Mouse (Mus musculus) frontal cortex, adult (tissue): ENCODE data around the gene Pip5k1a.
"Not testable (repeated sequence)": the region's sequence is repeated elsewhere in the genome, so short reads cannot be mapped to it uniquely, and the experiment has no call there.

ENCODE experiments used
- ATAC-seq: cut with Nextera tagmentation; 2 replicates; pipeline ENCODE4 v1.9.2; 2017; ENCODE audit warnings: mild to moderate bottlenecking, moderate library complexity, mixed read lengths; ENCODE audit not compliant: low TSS enrichment

Pip5k1a gene

GRCm38 (mm10) chr3:95042166-95042837, 64.4 kb downstream of the Pip5k1a start, which contains the start of gene Psmd4:
Gene Psmd4 (minus strand): TSS chr3:95042614.
- peak; percentile 99 for ATAC-seq

- ATAC-seq: no peak
Observed at GRCm38 (mm10) chr3:95041625-95042024, 65.1 kb downstream of the Pip5k1a start.

DNA sequence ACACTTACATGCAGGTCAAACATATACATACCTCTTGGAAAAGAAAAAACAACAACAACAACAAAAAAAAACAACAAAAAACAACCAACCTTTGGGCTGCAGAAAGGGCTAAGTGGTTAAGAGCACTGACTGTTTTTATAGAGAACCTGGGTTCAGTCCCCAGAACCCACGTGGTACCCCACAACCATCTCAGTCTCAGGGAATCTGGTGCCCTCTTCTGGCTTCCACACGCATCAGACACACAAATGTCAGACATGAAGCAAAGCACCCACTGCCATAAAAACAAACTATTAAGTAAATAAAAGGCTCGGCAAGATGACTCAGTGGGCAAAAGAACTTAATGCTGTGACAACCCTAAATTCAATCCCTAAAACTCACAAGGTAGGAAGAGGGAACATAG, 76.8 kb downstream of the Pip5k1a start:
- ATAC-seq: no peak

DNA sequence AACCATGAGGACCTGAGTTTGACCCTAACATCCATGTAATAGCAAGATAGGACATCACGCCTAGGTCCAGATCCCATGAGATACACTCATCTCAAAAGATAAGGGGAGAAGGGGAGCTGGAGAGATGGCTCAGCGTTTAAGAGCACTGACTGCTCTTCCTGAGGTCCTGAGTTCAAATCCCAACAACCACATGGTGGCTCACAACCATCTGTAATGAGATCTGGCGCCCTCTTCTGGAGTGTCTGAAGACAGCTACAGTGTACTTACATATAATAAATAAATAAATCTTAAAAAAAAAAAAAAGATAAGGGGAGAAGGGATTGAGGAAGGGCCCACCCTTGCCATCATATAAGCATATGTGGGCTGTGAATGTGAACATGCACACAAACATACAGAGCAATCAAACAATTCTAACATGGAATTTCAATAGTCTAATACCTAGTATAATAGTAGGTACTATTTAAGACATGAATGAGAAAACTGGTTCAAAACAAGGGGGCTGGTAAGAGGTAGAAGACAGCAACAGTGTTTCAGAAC, 77.4 kb downstream of the Pip5k1a start:
- ATAC-seq: not testable (repeated sequence)

DNA sequence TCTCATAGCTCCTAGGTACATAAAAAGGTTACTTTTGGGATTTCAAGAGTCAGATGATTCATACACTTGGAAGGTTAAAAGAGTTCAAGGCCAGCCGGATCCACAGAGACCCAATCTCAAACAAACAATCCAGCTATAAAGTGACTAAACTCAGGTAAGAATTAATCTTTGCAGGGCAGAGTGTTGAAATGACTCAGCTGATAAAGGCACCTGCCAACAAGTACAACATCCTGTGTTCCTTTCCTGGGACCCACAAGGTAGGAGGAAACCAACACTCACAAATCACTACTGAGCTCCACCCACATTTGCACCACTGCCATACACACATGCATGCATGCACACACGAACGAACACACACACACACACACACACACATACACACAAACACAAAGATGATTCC, 78.1 kb downstream of the Pip5k1a start:
- no peak for ATAC-seq

DNA sequence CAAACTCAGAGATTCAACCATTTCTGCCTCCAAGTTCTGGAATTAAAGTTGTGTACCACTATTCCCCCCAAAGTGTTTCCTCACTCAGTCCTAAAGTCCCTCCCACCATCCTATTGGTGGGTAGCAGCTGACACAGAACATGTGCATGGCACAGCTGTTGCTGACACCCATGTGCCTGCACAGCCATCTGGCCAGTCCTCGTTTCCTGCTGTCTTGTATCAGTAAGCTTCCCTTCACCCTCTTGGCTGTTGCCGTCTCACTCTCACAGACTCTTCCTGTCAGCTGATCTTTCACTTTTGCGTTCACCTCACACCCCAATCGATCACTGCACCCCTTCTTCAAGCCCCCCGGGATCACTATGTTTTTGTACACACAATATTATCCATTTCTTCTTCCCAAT, 79.0 kb downstream of the Pip5k1a start:
- ATAC-seq: peak; percentile 80

GRCm38 (mm10) chr3:95027057-95027645, 79.6 kb downstream of the Pip5k1a start:
- ATAC-seq: peak; percentile 48

DNA sequence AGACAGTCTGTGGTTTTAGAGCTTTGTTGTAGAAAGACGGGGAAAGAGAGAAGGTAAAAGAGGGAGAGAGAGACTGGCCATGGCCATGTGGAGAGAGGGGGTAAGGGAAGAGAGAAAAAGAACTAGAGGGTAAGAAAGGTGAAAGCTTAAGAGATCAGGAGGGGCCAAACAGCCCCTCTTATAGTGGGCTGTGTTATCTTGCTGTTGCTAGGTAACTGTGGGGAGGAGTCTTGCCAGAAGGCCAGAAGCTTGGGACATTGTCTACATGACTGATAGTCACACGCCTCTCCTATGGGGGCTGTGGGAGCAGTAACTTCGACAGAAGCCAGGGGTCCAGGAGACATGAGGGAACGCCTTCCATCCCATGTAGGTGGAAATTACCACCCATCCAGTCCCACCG, 81.5 kb downstream of the Pip5k1a start:
- no peak for ATAC-seq

DNA sequence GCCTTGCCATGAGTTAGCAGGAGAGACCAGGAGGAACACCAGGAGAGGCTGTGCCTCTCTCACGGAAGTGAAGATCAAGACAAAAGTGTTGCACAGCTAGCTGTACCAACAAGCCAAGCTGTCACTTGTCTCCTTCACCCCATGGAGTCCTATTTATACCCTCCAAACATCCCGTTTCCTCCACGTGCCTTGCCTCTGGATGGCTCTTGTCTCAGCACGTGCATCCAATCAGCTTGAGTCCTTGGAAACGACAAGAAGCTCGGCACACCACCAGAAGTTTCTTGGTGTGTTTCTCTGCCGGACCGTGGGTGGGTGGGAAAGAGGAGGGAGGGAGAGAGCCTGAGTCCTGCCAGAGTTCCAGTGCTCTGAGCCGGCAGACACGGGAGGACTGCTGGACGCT, 82.2 kb downstream of the Pip5k1a start:
- peak; percentile 55 for ATAC-seq

GRCm38 (mm10) chr3:95020956-95021355, 85.8 kb downstream of the Pip5k1a start:
- ATAC-seq: not testable (repeated sequence)

DNA sequence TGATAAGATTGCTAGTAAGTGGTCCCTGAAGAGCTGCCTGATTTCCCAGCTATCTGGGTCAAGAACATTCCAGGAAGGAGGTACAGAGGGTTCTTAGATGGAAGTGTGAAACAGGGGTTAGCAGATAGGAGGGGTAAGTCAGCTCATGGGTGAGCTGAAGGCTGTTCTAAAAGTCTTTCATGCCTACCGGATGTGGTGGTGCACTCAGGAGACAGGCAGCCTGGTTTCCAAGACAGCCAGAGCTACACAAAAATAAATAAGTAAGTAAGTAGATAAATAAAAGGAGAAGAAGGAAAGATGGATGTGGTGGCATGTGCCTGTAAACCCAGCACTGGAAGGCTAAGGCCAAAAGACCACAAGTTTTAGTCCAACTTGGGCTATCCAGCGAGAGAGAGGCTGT, 88.0 kb downstream of the Pip5k1a start:
- ATAC-seq: no peak

DNA sequence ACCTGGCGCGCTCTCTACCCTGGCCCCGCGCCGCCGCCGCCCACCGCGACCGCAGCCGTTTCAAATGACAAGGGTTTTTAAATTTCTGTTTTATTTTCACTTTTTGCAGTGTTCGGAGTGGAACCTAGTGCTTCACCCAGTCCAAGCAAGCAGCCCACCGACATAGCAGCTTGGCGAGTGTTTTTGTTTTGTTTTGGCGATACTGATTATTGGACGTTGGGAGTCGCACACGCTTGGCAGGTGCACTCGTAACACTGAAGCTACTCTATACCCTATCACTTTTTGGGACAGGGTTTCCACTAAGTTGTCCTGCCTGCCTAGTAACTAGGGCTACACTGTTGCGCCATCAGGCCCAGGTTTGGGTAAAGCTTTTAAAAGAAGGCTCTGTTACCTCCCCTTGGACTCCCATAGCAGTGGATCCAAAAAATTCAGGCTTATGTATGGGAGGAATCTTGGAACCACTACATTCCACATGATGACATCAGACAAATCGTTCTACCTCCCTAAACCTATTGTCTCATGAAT, 90.1 kb downstream of the Pip5k1a start:
- ATAC-seq: no peak

DNA sequence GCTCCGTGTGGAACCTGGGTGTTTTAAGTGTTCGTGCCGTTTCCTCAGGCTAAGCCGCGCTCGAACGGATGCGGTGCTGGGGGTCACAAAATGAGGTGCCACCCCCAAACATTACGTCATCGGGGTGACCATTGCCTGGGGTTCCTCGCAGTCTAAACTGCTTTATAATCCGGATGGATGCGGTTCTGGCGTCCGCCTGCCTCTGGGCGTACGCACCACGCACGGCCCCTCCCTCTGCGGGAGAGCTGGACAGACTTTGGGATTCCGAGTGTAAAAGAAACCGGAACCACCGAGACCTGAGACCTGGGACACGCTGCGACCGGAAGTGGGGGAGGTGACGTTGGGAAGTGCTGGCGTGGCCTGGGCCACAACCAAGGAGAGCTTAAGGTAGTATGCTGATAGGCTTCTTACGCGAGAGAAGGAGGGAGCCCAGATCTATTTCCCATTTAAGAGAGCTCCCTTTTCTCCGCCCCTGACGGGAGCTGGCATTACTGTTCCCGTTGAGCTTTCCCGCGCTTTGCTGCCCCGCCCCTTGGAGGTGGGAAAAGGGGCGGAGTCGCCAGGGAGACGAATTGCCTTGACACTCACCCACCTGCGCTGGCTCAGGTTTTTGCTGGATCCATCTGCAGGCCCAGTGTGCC, 90.7 kb downstream of the Pip5k1a start:
- ATAC-seq: peak; percentile 69

- peak; percentile 86 for ATAC-seq
Observed at GRCm38 (mm10) chr3:95015337-95015872, 91.3 kb downstream of the Pip5k1a start, which contains the start of gene Zfp687. Gene Zfp687 (minus strand): TSS chr3:95015448.

DNA sequence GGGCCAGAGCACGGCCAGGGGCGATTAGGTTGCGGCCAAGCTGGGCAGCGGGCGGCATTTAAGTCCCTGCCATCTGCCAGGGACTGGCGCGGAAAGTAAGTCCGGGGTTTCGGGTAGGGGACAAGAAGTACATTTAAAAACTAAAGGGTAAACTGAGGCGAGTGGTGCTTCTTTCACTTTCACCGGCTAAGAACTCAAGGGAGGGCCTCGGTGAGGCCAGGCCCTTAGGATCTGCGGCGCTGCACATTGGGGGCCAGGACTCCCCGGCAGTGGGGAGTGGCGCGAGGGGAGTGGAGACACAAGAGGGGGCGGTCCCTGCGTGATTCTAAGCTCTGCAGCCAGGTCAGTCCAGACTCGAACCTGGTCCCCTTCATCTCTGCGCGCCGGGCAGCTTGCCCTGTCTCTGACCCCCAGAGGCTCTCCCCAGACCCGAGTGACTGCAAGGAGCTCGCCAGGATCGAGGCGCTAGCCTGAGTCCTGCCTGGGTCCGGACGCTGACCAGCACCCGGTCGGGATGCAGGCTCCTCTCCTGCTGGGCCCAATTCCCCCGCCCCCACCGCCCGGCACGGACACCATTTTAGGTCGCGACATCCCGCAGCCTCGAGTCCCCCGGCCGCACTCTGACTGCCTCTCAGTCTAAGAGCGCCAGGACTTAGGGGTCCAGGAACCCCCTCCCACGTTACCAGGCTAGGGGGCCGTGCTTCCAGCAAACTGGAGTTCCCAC, 92.1 kb downstream of the Pip5k1a start:
- ATAC-seq: no peak

DNA sequence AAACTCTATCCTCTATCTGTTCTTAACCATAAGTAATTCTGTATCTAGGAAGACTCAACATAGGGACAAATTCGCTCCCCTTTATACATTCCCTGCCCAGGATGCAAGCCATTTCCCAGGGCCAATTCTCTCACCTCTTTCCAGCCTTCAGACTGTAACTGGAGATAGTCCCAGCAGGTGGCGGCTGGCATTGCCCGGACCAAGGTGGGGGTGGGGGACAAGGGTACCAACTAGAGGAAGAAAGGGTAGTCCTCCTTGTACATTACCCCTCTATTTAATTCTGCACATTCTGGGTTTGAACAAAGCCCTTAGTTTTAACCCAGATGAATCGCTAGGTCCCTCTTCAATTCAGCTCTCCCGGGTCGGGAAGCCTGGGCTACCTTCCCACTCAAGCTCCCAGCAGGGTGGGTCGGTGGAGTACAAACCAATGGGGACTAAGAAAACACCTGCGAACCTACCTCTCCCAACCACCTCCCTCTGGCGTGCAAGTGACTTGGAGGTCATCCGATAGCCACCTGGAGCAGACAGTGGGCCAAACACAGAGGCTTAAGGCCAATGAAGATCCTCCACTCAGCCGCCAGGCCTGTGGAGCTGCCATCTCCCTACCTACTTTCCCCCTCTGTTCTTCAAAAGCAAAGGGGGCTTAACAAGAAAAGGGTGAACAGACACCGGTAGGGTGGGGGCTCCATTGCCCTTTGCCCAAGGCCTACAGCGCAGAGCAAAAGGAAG, 92.9 kb downstream of the Pip5k1a start:
- no peak for ATAC-seq

GRCm38 (mm10) chr3:95012982-95013381, 93.7 kb downstream of the Pip5k1a start:
- ATAC-seq: no peak

- ATAC-seq: no peak
Observed at GRCm38 (mm10) chr3:95010396-95010795, 96.3 kb downstream of the Pip5k1a start.
